Mouse (Mus musculus): ENCODE data around the gene Cmah.
A peak's percentile ranks its signal among the peaks of the same experiment; 100 is the strongest.

Gene Cmah

GRCm38 (mm10) chr13:24515101-24515675 lies 188.0 kb downstream of the Cmah start:
- no peak for DNase-seq (ENCODE audit: low spot score)

GRCm38 (mm10) chr13:24517757-24518156 lies 190.6 kb downstream of the Cmah start:
- no peak for DNase-seq (ENCODE audit: low spot score)

- DNase-seq (ENCODE audit: low spot score): peak; percentile 74
These were observed 191.7 kb downstream of the Cmah start for GRCm38 (mm10) chr13:24518887-24519286.

- DNase-seq (ENCODE audit: low spot score): no peak
These were observed 192.9 kb downstream of the Cmah start for GRCm38 (mm10) chr13:24519976-24520647.

GRCm38 (mm10) chr13:24520796-24521195 lies 193.6 kb downstream of the Cmah start:
- DNase-seq (ENCODE audit: low spot score): no peak

- DNase-seq (ENCODE audit: low spot score): peak; percentile 68
These were observed 194.5 kb downstream of the Cmah start for GRCm38 (mm10) chr13:24521446-24522342.

GRCm38 (mm10) chr13:24522343-24522837 lies 195.2 kb downstream of the Cmah start:
- no peak for DNase-seq (ENCODE audit: low spot score)

- DNase-seq (ENCODE audit: low spot score): no peak
These were observed 196.5 kb downstream of the Cmah start for GRCm38 (mm10) chr13:24523587-24524221.

GRCm38 (mm10) chr13:24524468-24524867 lies 197.3 kb downstream of the Cmah start:
- no peak for DNase-seq (ENCODE audit: low spot score)

- DNase-seq (ENCODE audit: low spot score): peak; percentile 50
These were observed 198.3 kb downstream of the Cmah start for GRCm38 (mm10) chr13:24525551-24525950.

- no peak for DNase-seq (ENCODE audit: low spot score)
These were observed 199.7 kb downstream of the Cmah start for GRCm38 (mm10) chr13:24526916-24527315.

Measured in retina, embryonic 14.5 days (tissue).